Mouse (Mus musculus) lung, embryonic 14.5 days (tissue): ENCODE data around the gene Ice2. TPM values are rescaled to one million over a fixed set of nuclear protein-coding genes. Genes with fewer than 3 reads are reported as not detected.
A peak's percentile ranks its signal among the peaks of the same experiment; 100 is the strongest.

ENCODE experiments used
- ATAC-seq: fragments of 200-750 bp; cut with Nextera tagmentation; 2 replicates; pipeline ENCODE4 v1.8.0; 2017; ENCODE audit warnings: mild to moderate bottlenecking, moderate TSS enrichment, moderate library complexity; ENCODE audit not compliant: insufficient read depth
- DNase-seq: peaks from one replicate; pipeline ENCODE4 v3.0.0-alpha.2; 2015
- H3K27ac ChIP-seq: fragments of 300-500 bp; sonication (generic); 2 replicates; pipeline ENCODE4 v1.5.1; 2014; ENCODE audit warnings: low read depth, mild to moderate bottlenecking, moderate library complexity
- H3K27me3 ChIP-seq: fragments of 300-500 bp; sonication (generic); 2 replicates; pipeline ENCODE4 v1.6.1; 2014; ENCODE audit warnings: low read length, control low read depth; ENCODE audit not compliant: insufficient read depth
- H3K36me3 ChIP-seq: fragments of 300-500 bp; sonication (generic); 2 replicates; pipeline ENCODE4 v1.6.1; 2014; ENCODE audit warnings: control low read depth; ENCODE audit not compliant: insufficient read depth
- H3K4me1 ChIP-seq: fragments of 300-500 bp; sonication (generic); 2 replicates; pipeline ENCODE4 v1.6.1; 2014; ENCODE audit warnings: antibody characterized with exemption, control low read depth; ENCODE audit not compliant: insufficient read depth
- H3K4me2 ChIP-seq: fragments of 300-500 bp; sonication (generic); 2 replicates; pipeline ENCODE4 v1.6.1; 2014; ENCODE audit warnings: mild to moderate bottlenecking
- H3K4me3 ChIP-seq: fragments of 300-500 bp; sonication (generic); 2 replicates; pipeline ENCODE4 v1.5.1; 2014; ENCODE audit warnings: low read depth, low read length
- H3K9ac ChIP-seq: fragments of 300-500 bp; sonication (generic); 2 replicates; pipeline ENCODE4 v1.6.1; 2014
- H3K9me3 ChIP-seq: fragments of 300-500 bp; sonication (generic); 2 replicates; pipeline ENCODE4 v1.6.1; 2016; ENCODE audit warnings: low read depth, low read length, control low read depth
- CTCF ChIP-seq: IDR thresholded peaks from 2 replicates; pipeline ENCODE4 v1.5.1; 2016; ENCODE audit warnings: antibody characterized with exemption, low read depth
- WGBS: fragments of 180-500 bp; shearing (Covaris S2); extraction: QIAGEN DNeasy Blood & Tissue Kit; methylation state at CpG from one replicate; pipeline ENCODE4 v1.1.7; 2014; 5-methylcytosine and 5-hydroxymethylcytosine counted together
- polyA plus RNA-seq: library from polyadenylated mRNA; unstranded; fragments of >200 nt; fragmentation: Nextera tagmentation; extraction: Ambion mirVana; gene quantifications from 2 replicates; pipeline ENCODE4 v1.2.1, GENCODE M21; 2014

The Ice2 gene
- 24.0 and 25.0 TPM in 2 replicates for polyA plus RNA-seq

GRCm38 (mm10) chr9:69397760-69398452 is at the start of gene Ice2:
TSS of gene Ice2 (plus strand) at chr9:69397906.
- no peaks in the 10 kb centered on the region for H3K27me3 ChIP-seq
- H3K9ac ChIP-seq: peak within 1 kb of the TSS; percentile 91
- no peaks in the 10 kb centered on the region for H3K4me1 ChIP-seq
- peak; percentile 93 for DNase-seq
- no peak for TF ChIP-seq CTCF
- peak; percentile 93 for ATAC-seq
- peak within 1 kb of the TSS; percentile 83 for H3K4me2 ChIP-seq
- no peaks in the 10 kb centered on the region for H3K36me3 ChIP-seq
- under 1% methylated on average over 46 of the region's 53 CpGs for WGBS
- H3K4me3 ChIP-seq: peak within 1 kb of the TSS; percentile 77
- H3K9me3 ChIP-seq: no peaks in the 10 kb centered on the region
- H3K27ac ChIP-seq: peak within 1 kb of the TSS; percentile 96

- Histone ChIP-seq H3K4me3 (no peak overlapping the region), H3K27me3 (no peaks in the 10 kb centered on the region), H3K4me1 (no peaks in the 10 kb centered on the region), H3K9ac (no peak overlapping the region), H3K27ac (no peak overlapping the region), H3K36me3 (no peaks in the 10 kb centered on the region), H3K4me2 (no peak overlapping the region), H3K9me3 (no peaks in the 10 kb centered on the region)
- TF ChIP-seq CTCF: no peak
- ATAC-seq (no peak), DNase-seq (no peak)
- 82% methylated on average over 2 of the region's 2 CpGs for WGBS
Measured at GRCm38 (mm10) chr9:69349537-69349936, 48.2 kb upstream of the Ice2 start.

GRCm38 (mm10) chr9:69354228-69354627 is 43.5 kb upstream of the Ice2 start:
- DNase-seq: no peak
- Histone ChIP-seq H3K4me2 (no peak overlapping the region), H3K27me3 (no peaks in the 10 kb centered on the region), H3K4me3 (no peak overlapping the region), H3K9me3 (no peaks in the 10 kb centered on the region), H3K36me3 (no peaks in the 10 kb centered on the region), H3K27ac (no peak overlapping the region), H3K9ac (no peak overlapping the region), H3K4me1 (no peaks in the 10 kb centered on the region)
- 70% methylated on average over 6 of the region's 6 CpGs for WGBS
- no peak for TF ChIP-seq CTCF
- no peak for ATAC-seq

- Histone ChIP-seq H3K27ac (no peak overlapping the region), H3K9me3 (no peaks in the 10 kb centered on the region), H3K27me3 (no peaks in the 10 kb centered on the region), H3K36me3 (no peaks in the 10 kb centered on the region), H3K4me1 (no peaks in the 10 kb centered on the region), H3K4me3 (no peak overlapping the region), H3K4me2 (no peak overlapping the region), H3K9ac (no peak overlapping the region)
- WGBS: 17% methylated on average over 3 of the region's 3 CpGs
- no peak for ATAC-seq
- peak; percentile 96 for TF ChIP-seq CTCF
- DNase-seq: peak; percentile 85
Measured at GRCm38 (mm10) chr9:69357834-69358233, 39.9 kb upstream of the Ice2 start.

- Histone ChIP-seq H3K27me3 (no peaks in the 10 kb centered on the region), H3K27ac (no peak overlapping the region), H3K4me3 (no peak overlapping the region), H3K9me3 (no peaks in the 10 kb centered on the region), H3K4me2 (no peak overlapping the region), H3K36me3 (no peaks in the 10 kb centered on the region), H3K4me1 (no peaks in the 10 kb centered on the region), H3K9ac (no peak overlapping the region)
- TF ChIP-seq CTCF: no peak
- no peak for DNase-seq
- no peak for ATAC-seq
- WGBS: 60% methylated on average over 6 of the region's 6 CpGs
Measured at GRCm38 (mm10) chr9:69358797-69359196, 38.9 kb upstream of the Ice2 start.

GRCm38 (mm10) chr9:69361951-69362445 is 35.7 kb upstream of the Ice2 start:
- no peak overlapping the region for H3K27ac ChIP-seq
- WGBS: 76% methylated on average over 8 of the region's 8 CpGs
- no peak overlapping the region for H3K9ac ChIP-seq
- ATAC-seq (no peak), DNase-seq (no peak)
- no peaks in the 10 kb centered on the region for H3K9me3 ChIP-seq
- no peaks in the 10 kb centered on the region for H3K4me1 ChIP-seq
- TF ChIP-seq CTCF: no peak
- no peak overlapping the region for H3K4me3 ChIP-seq
- H3K36me3 ChIP-seq: no peaks in the 10 kb centered on the region
- H3K4me2 ChIP-seq: no peak overlapping the region
- no peaks in the 10 kb centered on the region for H3K27me3 ChIP-seq

- H3K27me3 ChIP-seq: no peaks in the 10 kb centered on the region
- H3K36me3 ChIP-seq: no peaks in the 10 kb centered on the region
- DNase-seq (no peak), ATAC-seq (no peak)
- no peaks in the 10 kb centered on the region for H3K4me1 ChIP-seq
- no peaks in the 10 kb centered on the region for H3K9me3 ChIP-seq
- H3K4me2 ChIP-seq: no peak overlapping the region
- no peak overlapping the region for H3K4me3 ChIP-seq
- no peak for TF ChIP-seq CTCF
- H3K9ac ChIP-seq: no peak overlapping the region
- no peak overlapping the region for H3K27ac ChIP-seq
- 33% methylated on average over 4 of the region's 4 CpGs for WGBS
Measured at GRCm38 (mm10) chr9:69362766-69363165, 34.9 kb upstream of the Ice2 start.
